Mouse (Mus musculus) erythroblast, embryonic 14.5 days (primary cell): ENCODE data around the gene Sgta.

Experiments
- GATA1 ChIP-seq: IDR thresholded peaks from 2 replicates; pipeline ENCODE4 v1.6.1; 2012; ENCODE audit warnings: low read length, inconsistent platforms, mixed read lengths
- TAL1 ChIP-seq: IDR thresholded peaks from 3 replicates; pipeline ENCODE4 v1.6.1; 2012; ENCODE audit warnings: low read length, inconsistent platforms, mixed read lengths

DNA sequence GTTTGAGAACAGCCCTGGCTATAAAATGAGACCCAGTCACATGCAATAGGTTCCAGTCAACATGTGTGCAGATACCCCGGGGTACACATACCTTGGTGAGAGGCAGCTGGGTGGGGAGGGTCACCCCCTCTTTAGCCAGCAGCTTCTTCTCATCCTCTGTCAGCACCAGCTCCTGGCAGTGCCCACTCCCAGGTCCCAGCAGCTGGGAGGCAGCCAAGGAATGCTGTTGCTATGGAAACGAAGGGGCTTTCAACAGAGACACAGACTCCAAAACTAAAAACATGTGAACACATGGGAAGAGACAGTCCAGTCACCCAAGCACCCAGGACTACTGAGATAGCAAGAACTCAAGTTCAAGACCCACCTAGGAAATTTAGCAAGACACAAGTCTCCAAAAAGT is 29.2 kb upstream of the Sgta start:
- TF ChIP-seq TAL1, result no peak
- TF ChIP-seq GATA1, result no peak
